Mouse (Mus musculus) layer of hippocampus, postnatal 36 days (tissue): Measurements from ENCODE around the gene Nr1h3. TPM values are rescaled to one million over a fixed set of nuclear protein-coding genes. Genes with fewer than 3 reads are reported as not detected.
A peak's percentile ranks its signal among the peaks of the same experiment; 100 is the strongest.
"Not testable (repeated sequence)": the region's sequence is repeated elsewhere in the genome, so short reads cannot be mapped to it uniquely, and the experiment has no call there.

Source experiments
- DNase-seq, 2 experiments: peaks; one replicate each; pipeline ENCODE4 v3.0.0; 2022
- total RNA-seq, 2 experiments: library from RNA; stranded (reverse); gene quantifications; 2 replicates each; pipeline ENCODE4 v1.2.3; 2021

Gene Nr1h3
- total RNA-seq, result 1 to 10 TPM; 5.1 to 7.7 TPM

GRCm38 (mm10) chr2:91202222-91202971, at the start of gene Nr1h3, which contains the start of gene Acp2:
TSS of gene Nr1h3 (minus strand) at chr2:91202834.
TSS of gene Acp2 (plus strand) at chr2:91202885.
- peak; percentile 96 to 97 for DNase-seq

GRCm38 (mm10) chr2:91252001-91252400, 49.4 kb upstream of the Nr1h3 start:
- DNase-seq, result no peak

GRCm38 (mm10) chr2:91248366-91248765, 45.7 kb upstream of the Nr1h3 start:
- no peak for DNase-seq

- no peak for DNase-seq
Observed at GRCm38 (mm10) chr2:91244557-91245228, 42.1 kb upstream of the Nr1h3 start.

- DNase-seq, result peak; percentile 71 to 72
Observed at GRCm38 (mm10) chr2:91243416-91243815, 40.8 kb upstream of the Nr1h3 start.

- DNase-seq, result no peak
Observed at GRCm38 (mm10) chr2:91242547-91242946, 39.9 kb upstream of the Nr1h3 start.

GRCm38 (mm10) chr2:91237511-91238080, 35.0 kb upstream of the Nr1h3 start:
- DNase-seq, result not testable (repeated sequence)

- peak; percentile 85 to 86 for DNase-seq
Observed at GRCm38 (mm10) chr2:91236601-91237510, 34.2 kb upstream of the Nr1h3 start, which contains the start of gene Ddb2. TSS of gene Ddb2 (minus strand) at chr2:91236982.

GRCm38 (mm10) chr2:91229735-91230134, 27.1 kb upstream of the Nr1h3 start:
- DNase-seq, result no peak

- no peak for DNase-seq
Observed at GRCm38 (mm10) chr2:91223614-91224013, 21.0 kb upstream of the Nr1h3 start.

GRCm38 (mm10) chr2:91220501-91220900, 17.9 kb upstream of the Nr1h3 start:
- no peak for DNase-seq

- no peak for DNase-seq
Observed at GRCm38 (mm10) chr2:91217032-91217431, 14.4 kb upstream of the Nr1h3 start.

GRCm38 (mm10) chr2:91213311-91213710, 10.7 kb upstream of the Nr1h3 start:
- DNase-seq, result no peak

- DNase-seq, result no peak
Observed at GRCm38 (mm10) chr2:91206254-91206775, 3.7 kb upstream of the Nr1h3 start.

- no peak for DNase-seq
Observed at GRCm38 (mm10) chr2:91202972-91203656, 480 bp upstream of the Nr1h3 start.

GRCm38 (mm10) chr2:91198888-91199287, 3.7 kb downstream of the Nr1h3 start:
- DNase-seq, result no peak

- peak; percentile 55 to 57 for DNase-seq
Observed at GRCm38 (mm10) chr2:91196577-91197001, 6.0 kb downstream of the Nr1h3 start.

- peak; percentile 37 to 39 for DNase-seq
Observed at GRCm38 (mm10) chr2:91194624-91195332, 7.9 kb downstream of the Nr1h3 start.

GRCm38 (mm10) chr2:91190501-91190900, 12.1 kb downstream of the Nr1h3 start:
- DNase-seq, result no peak

GRCm38 (mm10) chr2:91187431-91187830, 15.2 kb downstream of the Nr1h3 start:
- no peak for DNase-seq

- no peak for DNase-seq
Observed at GRCm38 (mm10) chr2:91186208-91186607, 16.4 kb downstream of the Nr1h3 start.
